Mouse (Mus musculus) kidney, embryonic 16.5 days (tissue): ENCODE results near the gene Dnmt1. TPM values are rescaled to one million over a fixed set of nuclear protein-coding genes. Genes with fewer than 3 reads are reported as not detected.

Experiments
- ATAC-seq: fragments of 200-750 bp; cut with Nextera tagmentation; 2 replicates; pipeline ENCODE4 v1.8.0; 2017; ENCODE audit warnings: moderate TSS enrichment; ENCODE audit not compliant: low FRiP score, low TSS enrichment
- H3K27ac ChIP-seq: fragments of 300-500 bp; sonication (generic); 2 replicates; pipeline ENCODE4 v1.5.1; 2014; ENCODE audit warnings: low read length
- H3K27me3 ChIP-seq: fragments of 300-500 bp; sonication (generic); 2 replicates; pipeline ENCODE4 v1.6.1; 2014; ENCODE audit warnings: low read length, control low read depth, mixed read lengths; ENCODE audit not compliant: insufficient read depth
- H3K36me3 ChIP-seq: fragments of 300-500 bp; sonication (generic); 2 replicates; pipeline ENCODE4 v1.6.1; 2014; ENCODE audit warnings: low read length, control low read depth, mixed read lengths; ENCODE audit not compliant: insufficient read depth
- H3K4me1 ChIP-seq: fragments of 300-500 bp; sonication (generic); 2 replicates; pipeline ENCODE4 v1.6.1; 2014; ENCODE audit warnings: low read length, control low read depth, mixed read lengths; ENCODE audit not compliant: insufficient read depth
- H3K4me2 ChIP-seq: fragments of 300-500 bp; sonication (generic); replicated peaks from 2 replicates; pipeline ENCODE4 v1.6.1; 2014; ENCODE audit warnings: low read depth, low read length
- H3K4me3 ChIP-seq: fragments of 300-500 bp; sonication (generic); 2 replicates; pipeline ENCODE4 v1.5.1; 2014; ENCODE audit warnings: mild to moderate bottlenecking, low read length
- H3K9ac ChIP-seq: fragments of 300-500 bp; sonication (generic); replicated peaks from 2 replicates; pipeline ENCODE4 v1.6.1; 2014; ENCODE audit warnings: low read length
- H3K9me3 ChIP-seq: fragments of 300-500 bp; sonication (generic); 2 replicates; pipeline ENCODE4 v1.6.1; 2016; ENCODE audit warnings: low read length, control low read depth
- WGBS: fragments of 180-500 bp; shearing (Covaris S2); extraction: QIAGEN DNeasy Blood & Tissue Kit; methylation state at CpG from one replicate; pipeline ENCODE4 v1.1.7; 2014; 5-methylcytosine and 5-hydroxymethylcytosine counted together
- polyA plus RNA-seq: library from polyadenylated mRNA; unstranded; fragments of >200 nt; fragmentation: Nextera tagmentation; extraction: Ambion mirVana; gene quantifications from 2 replicates; pipeline ENCODE4 v1.2.1, GENCODE M21; 2015

Dnmt1 gene
- polyA plus RNA-seq, 1 experiment from 2014 or later, result 107 TPM

GRCm38 (mm10) chr9:20995069-20995468, 35.4 kb upstream of the Dnmt1 start:
- Histone ChIP-seq H3K27me3 (no peaks in the 10 kb centered on the region), H3K9ac (no peak overlapping the region), H3K4me2 (no peak overlapping the region), H3K4me1 (peaks cover 8% of the 10 kb centered on the region; the same call in 1 of the 2 replicates), H3K9me3 (no peaks in the 10 kb centered on the region), H3K36me3 (no peaks in the 10 kb centered on the region), H3K4me3 (no peak overlapping the region), H3K27ac (no peak overlapping the region)
- 71% methylated on average over 3 of the region's 3 CpGs for WGBS
- ATAC-seq, result peak; percentile 55

- H3K4me2 ChIP-seq, result no peak overlapping the region
- peak; percentile 40; the same call in 1 of the 2 replicates for ATAC-seq
These were observed 33.6 kb upstream of the Dnmt1 start for GRCm38 (mm10) chr9:20993165-20993898.

GRCm38 (mm10) chr9:20991587-20991986, 31.9 kb upstream of the Dnmt1 start:
- ATAC-seq, result no peak
- Histone ChIP-seq H3K27me3 (no peaks in the 10 kb centered on the region), H3K9ac (no peak overlapping the region), H3K4me2 (no peak overlapping the region), H3K4me3 (no peak overlapping the region), H3K36me3 (no peaks in the 10 kb centered on the region), H3K27ac (no peak overlapping the region), H3K9me3 (no peaks in the 10 kb centered on the region), H3K4me1 (peaks cover 12% of the 10 kb centered on the region; the same call in 1 of the 2 replicates)
- 94% methylated on average over 4 of the region's 4 CpGs for WGBS

More at GRCm38 (mm10) chr9:20993165-20993898, 33.6 kb upstream of the Dnmt1 start:
- 56% methylated on average over 5 of the region's 5 CpGs for WGBS
- H3K9ac ChIP-seq, result no peak overlapping the region
- no peaks in the 10 kb centered on the region for H3K36me3 ChIP-seq
- no peak overlapping the region for H3K4me3 ChIP-seq
- peak overlapping the region; percentile 58; the same call in 1 of the 2 replicates for H3K27ac ChIP-seq
- no peaks in the 10 kb centered on the region for H3K9me3 ChIP-seq
- H3K27me3 ChIP-seq, result no peaks in the 10 kb centered on the region
- H3K4me1 ChIP-seq, result peaks cover 8% of the 10 kb centered on the region; the same call in 1 of the 2 replicates

- Histone ChIP-seq H3K27ac (no peak overlapping the region), H3K36me3 (no peaks in the 10 kb centered on the region), H3K4me2 (peak overlapping the region; percentile 36), H3K27me3 (no peaks in the 10 kb centered on the region), H3K9ac (no peak overlapping the region), H3K4me1 (peaks cover 12% of the 10 kb centered on the region; the same call in 1 of the 2 replicates), H3K9me3 (no peaks in the 10 kb centered on the region), H3K4me3 (0 out of 2 replicates have a peak overlapping the region, but pooled peaks have one; percentile 0)
- WGBS, result 6% methylated on average over 10 of the region's 10 CpGs
- ATAC-seq, result peak; percentile 35; the same call in 1 of the 2 replicates
These were observed 31.2 kb upstream of the Dnmt1 start for GRCm38 (mm10) chr9:20990861-20991260.

GRCm38 (mm10) chr9:20987953-20988352, 28.3 kb upstream of the Dnmt1 start:
- no peak overlapping the region for H3K27ac ChIP-seq
- no peaks in the 10 kb centered on the region for H3K36me3 ChIP-seq
- H3K9me3 ChIP-seq, result no peaks in the 10 kb centered on the region
- H3K9ac ChIP-seq, result no peak overlapping the region
- 29% methylated on average over 7 of the region's 7 CpGs for WGBS
- H3K4me1 ChIP-seq, result 0 out of 2 replicates have a peak, but pooled peaks cover 18% of the 10 kb centered on the region
- no peaks in the 10 kb centered on the region for H3K27me3 ChIP-seq
- no peak overlapping the region for H3K4me2 ChIP-seq
- no peak for ATAC-seq
- H3K4me3 ChIP-seq, result no peak overlapping the region

- Histone ChIP-seq H3K9me3 (no peaks in the 10 kb centered on the region), H3K27me3 (no peaks in the 10 kb centered on the region), H3K4me1 (0 out of 2 replicates have a peak, but pooled peaks cover 18% of the 10 kb centered on the region), H3K36me3 (no peaks in the 10 kb centered on the region), H3K9ac (no peak overlapping the region), H3K4me3 (no peak overlapping the region), H3K27ac (peak overlapping the region; percentile 63), H3K4me2 (no peak overlapping the region)
- peak; percentile 84 for ATAC-seq
- 56% methylated on average over 15 of the region's 15 CpGs for WGBS
These were observed 27.4 kb upstream of the Dnmt1 start for GRCm38 (mm10) chr9:20986952-20987686.

GRCm38 (mm10) chr9:20983169-20983568, 23.5 kb upstream of the Dnmt1 start:
- no peaks in the 10 kb centered on the region for H3K9me3 ChIP-seq
- no peak for ATAC-seq
- H3K9ac ChIP-seq, result no peak overlapping the region
- H3K36me3 ChIP-seq, result no peaks in the 10 kb centered on the region
- 16% methylated on average over 5 of the region's 5 CpGs for WGBS
- H3K27ac ChIP-seq, result 0 out of 2 replicates have a peak overlapping the region, but pooled peaks have one; percentile 9
- H3K4me3 ChIP-seq, result no peak overlapping the region
- H3K27me3 ChIP-seq, result no peaks in the 10 kb centered on the region
- peaks cover 13% of the 10 kb centered on the region; the same call in 1 of the 2 replicates for H3K4me1 ChIP-seq
- no peak overlapping the region for H3K4me2 ChIP-seq

- Histone ChIP-seq H3K27ac (no peak overlapping the region), H3K36me3 (no peaks in the 10 kb centered on the region), H3K4me2 (no peak overlapping the region), H3K27me3 (no peaks in the 10 kb centered on the region), H3K9ac (no peak overlapping the region), H3K9me3 (no peaks in the 10 kb centered on the region), H3K4me1 (peaks cover 10% of the 10 kb centered on the region; the same call in 1 of the 2 replicates), H3K4me3 (no peak overlapping the region)
- ATAC-seq, result no peak
- WGBS, result 71% methylated on average over 3 of the region's 3 CpGs
These were observed 22.5 kb upstream of the Dnmt1 start for GRCm38 (mm10) chr9:20982171-20982570.

- Histone ChIP-seq H3K9me3 (no peaks in the 10 kb centered on the region), H3K27me3 (no peaks in the 10 kb centered on the region), H3K36me3 (no peaks in the 10 kb centered on the region), H3K4me3 (no peak overlapping the region), H3K27ac (no peak overlapping the region), H3K9ac (no peak overlapping the region), H3K4me2 (no peak overlapping the region), H3K4me1 (peaks cover 20% of the 10 kb centered on the region)
- no peak for ATAC-seq
- WGBS, result 93% methylated on average over 7 of the region's 7 CpGs
These were observed 20.1 kb upstream of the Dnmt1 start for GRCm38 (mm10) chr9:20979769-20980168.
